Mouse (Mus musculus) MEL (cell line): ENCODE results near the gene Kif11.

Source experiments
- BHLHE40 ChIP-seq: IDR thresholded peaks from 2 replicates; pipeline ENCODE4 v1.6.1; 2012; ENCODE audit warnings: low read depth, mild to moderate bottlenecking, inconsistent platforms, low read length, improper control_type of control experiment, borderline replicate concordance
- CTCF ChIP-seq, 3 experiments: IDR thresholded peaks in 2 of 3; conservative IDR thresholded peaks in 1 of 3; 2 replicates each; pipeline ENCODE4 v1.5.1; 2011 to 2012; ENCODE audit warnings: low read length in 3 of 3, low read depth in 2 of 3, mild to moderate bottlenecking in 2 of 3, improper control_type of control experiment in 1 of 3, inconsistent platforms in 1 of 3, mixed read lengths in 1 of 3, moderate library complexity in 1 of 3; ENCODE audit not compliant: control insufficient read depth in 1 of 3, insufficient read depth in 1 of 3, poor library complexity in 1 of 3, severe bottlenecking in 1 of 3
- EP300 ChIP-seq, 2 experiments: IDR thresholded peaks; 2 replicates each; pipeline ENCODE4 v1.6.1; 2011; ENCODE audit warnings: improper control_type of control experiment in 2 of 2, low read length in 2 of 2, low read depth in 1 of 2, mild to moderate bottlenecking in 1 of 2
- GATA1 ChIP-seq: IDR thresholded peaks from 2 replicates; pipeline ENCODE4 v1.6.1; 2011; ENCODE audit warnings: low read depth, low read length, improper control_type of control experiment
- MAX ChIP-seq: IDR thresholded peaks from 2 replicates; pipeline ENCODE4 v1.6.1; 2011; ENCODE audit warnings: low read length, improper control_type of control experiment
- ZC3H11A ChIP-seq: IDR thresholded peaks from 2 replicates; pipeline ENCODE4 v1.6.1; 2012; ENCODE audit warnings: low read depth, mild to moderate bottlenecking, inconsistent platforms, low read length, improper control_type of control experiment
- ZKSCAN1 ChIP-seq: IDR thresholded peaks from 2 replicates; pipeline ENCODE4 v1.6.1; 2012; ENCODE audit warnings: low read depth, mild to moderate bottlenecking, inconsistent platforms, low read length, improper control_type of control experiment, moderate library complexity
- ZMIZ1 ChIP-seq: IDR thresholded peaks from 2 replicates; pipeline ENCODE4 v1.6.1; 2012; ENCODE audit warnings: low read depth, mild to moderate bottlenecking, inconsistent platforms, low read length, improper control_type of control experiment, moderate library complexity

DNA sequence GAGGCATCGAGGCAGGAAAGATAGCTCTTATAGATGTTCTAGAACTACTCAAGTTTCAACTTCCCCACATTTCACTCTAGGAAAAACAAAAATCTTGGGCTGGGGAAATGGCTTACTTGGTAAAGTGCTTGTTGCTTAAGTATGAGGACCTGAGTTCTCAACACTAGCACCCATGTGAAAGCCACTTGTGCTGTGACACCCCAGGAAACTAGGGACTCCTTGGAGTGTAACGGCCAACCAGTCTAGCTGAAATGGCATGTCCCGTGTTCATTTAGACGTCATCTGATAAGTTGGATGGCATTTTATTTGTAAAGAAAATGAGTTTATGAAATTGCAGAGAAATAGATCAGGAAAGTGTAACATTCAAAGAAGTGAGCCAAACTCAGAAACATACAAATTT is 6.3 kb upstream of the Kif11 start:
- TF ChIP-seq CTCF (IDR thresholded peaks at IDR 0.05 in 2 of 3, conservative IDR thresholded peaks at IDR 0.05 in 1 of 3; ENCODE audit: control insufficient read depth in 1 of 3, insufficient read depth in 1 of 3, low read depth in 2 of 3, low read length in 3 of 3, poor library complexity in 1 of 3, severe bottlenecking in 1 of 3): no peak
- no peak for TF ChIP-seq GATA1
- no peak for TF ChIP-seq BHLHE40
- TF ChIP-seq EP300 (IDR thresholded peaks at IDR 0.05; ENCODE audit: low read depth in 1 of 2, low read length in 2 of 2): no peak
- TF ChIP-seq ZC3H11A: no peak
- no peak for TF ChIP-seq ZMIZ1
- TF ChIP-seq ZKSCAN1: no peak
- no peak for TF ChIP-seq MAX
